Mouse (Mus musculus) kidney, adult 2 months (tissue): Measurements from ENCODE around the gene Gpr15.

Experiments used
- CTCF ChIP-seq: fragments of 200-500 bp; conservative IDR thresholded peaks from 2 replicates; pipeline ENCODE4 v1.5.1; 2011; ENCODE audit warnings: low read depth, mild to moderate bottlenecking, control low read depth, low read length, moderate library complexity, mixed read lengths; ENCODE audit not compliant: insufficient read depth, insufficient read length
- POLR2A ChIP-seq: fragments of 200-500 bp; IDR thresholded peaks from one replicate; pipeline ENCODE4 v1.6.1; 2011; ENCODE audit warnings: low read depth, low read length, control low read depth

DNA sequence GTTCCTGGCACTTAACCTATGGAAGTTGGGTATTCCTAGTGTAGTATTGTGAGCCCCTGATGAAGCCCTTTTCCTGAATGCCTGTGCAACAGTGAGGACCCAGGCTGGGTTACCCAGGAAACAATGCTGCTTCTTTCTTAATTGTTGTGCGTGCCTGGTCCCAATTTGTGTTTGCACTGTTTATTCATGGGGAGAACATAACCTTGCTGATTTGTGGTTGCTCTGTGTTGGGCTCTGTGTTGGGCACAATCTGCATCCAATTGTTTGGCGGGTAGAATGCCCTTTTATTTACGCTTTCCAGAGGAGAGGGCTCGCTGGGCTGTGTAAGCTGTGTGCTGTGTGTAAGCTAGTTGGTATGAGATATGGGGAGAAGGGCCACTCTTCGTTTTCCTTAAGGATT lies 41.4 kb downstream of the Gpr15 start:
- TF ChIP-seq CTCF (no peak), POLR2A (no peak)
